Mouse (Mus musculus) thymus, postnatal 14 days (tissue): ENCODE data around the gene Gan.
A peak's percentile ranks its signal among the peaks of the same experiment; 100 is the strongest.

Source experiments
- DNase-seq: peaks from one replicate; pipeline ENCODE4 v3.0.0; 2021

The Gan gene

GRCm38 (mm10) chr8:117159031-117159430, 1.1 kb downstream of the Gan start:
- no peak for DNase-seq

- no peak for DNase-seq
Measured at GRCm38 (mm10) chr8:117164912-117165311, 7.0 kb downstream of the Gan start.

- DNase-seq, result no peak
Measured at GRCm38 (mm10) chr8:117165542-117165941, 7.6 kb downstream of the Gan start.

GRCm38 (mm10) chr8:117166515-117166914, 8.6 kb downstream of the Gan start:
- DNase-seq, result no peak

GRCm38 (mm10) chr8:117167243-117167883, 9.4 kb downstream of the Gan start:
- no peak for DNase-seq

- no peak for DNase-seq
Measured at GRCm38 (mm10) chr8:117168378-117168777, 10.4 kb downstream of the Gan start.

GRCm38 (mm10) chr8:117171826-117172225, 13.9 kb downstream of the Gan start:
- DNase-seq, result no peak

- no peak for DNase-seq
Measured at GRCm38 (mm10) chr8:117172904-117173303, 15.0 kb downstream of the Gan start.

GRCm38 (mm10) chr8:117173690-117174089, 15.8 kb downstream of the Gan start:
- DNase-seq, result no peak

GRCm38 (mm10) chr8:117174536-117174935, 16.6 kb downstream of the Gan start:
- DNase-seq, result no peak

- no peak for DNase-seq
Measured at GRCm38 (mm10) chr8:117176308-117176707, 18.4 kb downstream of the Gan start.

GRCm38 (mm10) chr8:117177236-117177635, 19.3 kb downstream of the Gan start:
- DNase-seq, result no peak

- DNase-seq, result no peak
Measured at GRCm38 (mm10) chr8:117178039-117178438, 20.1 kb downstream of the Gan start.

- DNase-seq, result no peak
Measured at GRCm38 (mm10) chr8:117178676-117179075, 20.7 kb downstream of the Gan start.

GRCm38 (mm10) chr8:117182746-117183145, 24.8 kb downstream of the Gan start:
- no peak for DNase-seq

GRCm38 (mm10) chr8:117183664-117184377, 25.9 kb downstream of the Gan start:
- DNase-seq, result no peak

GRCm38 (mm10) chr8:117194355-117194754, 36.4 kb downstream of the Gan start:
- no peak for DNase-seq

GRCm38 (mm10) chr8:117196593-117196992, 38.7 kb downstream of the Gan start:
- no peak for DNase-seq

- DNase-seq, result no peak
Measured at GRCm38 (mm10) chr8:117197551-117197950, 39.6 kb downstream of the Gan start.

- DNase-seq, result peak; percentile 76
Measured at GRCm38 (mm10) chr8:117198141-117198935, 40.4 kb downstream of the Gan start.

GRCm38 (mm10) chr8:117199658-117200057, 41.7 kb downstream of the Gan start:
- no peak for DNase-seq

- no peak for DNase-seq
Measured at GRCm38 (mm10) chr8:117200346-117200745, 42.4 kb downstream of the Gan start.

- no peak for DNase-seq
Measured at GRCm38 (mm10) chr8:117200803-117201202, 42.9 kb downstream of the Gan start.
